Mouse (Mus musculus): Measurements from ENCODE around the gene Cog4. TPM values are rescaled to one million over a fixed set of nuclear protein-coding genes. Genes with fewer than 3 reads are reported as not detected.

Gene Cog4
- polyA plus RNA-seq, 1 experiment from 2014 or later = 67.1 TPM

Other genes with a start within 250 kb of the Cog4 start
- 27.9 and 29.1 TPM in 2 replicates for gene Vac14, start 228.0 kb upstream of the Cog4 start, polyA plus RNA-seq (2015; fragmentation: Nextera tagmentation; extraction: Ambion mirVana)
- gene Mtss1l, start 125.1 kb upstream of the Cog4 start, polyA plus RNA-seq (2015; fragmentation: Nextera tagmentation; extraction: Ambion mirVana) = 22.5 and 32.2 TPM in 2 replicates
- gene Il34, start 40.7 kb upstream of the Cog4 start, polyA plus RNA-seq (2015; fragmentation: Nextera tagmentation; extraction: Ambion mirVana) = 2.5 and 3.4 TPM in 2 replicates
- 121 TPM in 2 replicates for gene Sf3b3, start 187 bp downstream of the Cog4 start, polyA plus RNA-seq (2015; fragmentation: Nextera tagmentation; extraction: Ambion mirVana)
- gene Fuk, start 55.9 kb downstream of the Cog4 start, polyA plus RNA-seq (2015; fragmentation: Nextera tagmentation; extraction: Ambion mirVana) = 8.5 and 8.7 TPM in 2 replicates
- gene St3gal2, start 73.3 kb downstream of the Cog4 start, polyA plus RNA-seq (2015; fragmentation: Nextera tagmentation; extraction: Ambion mirVana) = 24.5 and 25.8 TPM in 2 replicates
- gene Ddx19a, start 151.2 kb downstream of the Cog4 start, polyA plus RNA-seq (2015; fragmentation: Nextera tagmentation; extraction: Ambion mirVana) = 13.0 and 13.5 TPM in 2 replicates
- gene Ddx19b, start 185.2 kb downstream of the Cog4 start, polyA plus RNA-seq (2015; fragmentation: Nextera tagmentation; extraction: Ambion mirVana) = 8.2 and 8.9 TPM in 2 replicates
- gene Aars, start 186.5 kb downstream of the Cog4 start, polyA plus RNA-seq (2015; fragmentation: Nextera tagmentation; extraction: Ambion mirVana) = 68.8 and 69.6 TPM in 2 replicates
- not detected in 2 replicates for gene Exosc6, start 209.7 kb downstream of the Cog4 start, polyA plus RNA-seq (2015; fragmentation: Nextera tagmentation; extraction: Ambion mirVana)
- 0.60 and 0.79 TPM in 2 replicates for gene Clec18a, start 245.8 kb downstream of the Cog4 start, polyA plus RNA-seq (2015; fragmentation: Nextera tagmentation; extraction: Ambion mirVana)
- 11.5 and 14.0 TPM in 2 replicates for gene Pdpr, start 248.0 kb downstream of the Cog4 start, polyA plus RNA-seq (2015; fragmentation: Nextera tagmentation; extraction: Ambion mirVana)